Mouse (Mus musculus) intestine, embryonic 15.5 days (tissue): ENCODE data around the gene Qsox1. TPM values are rescaled to one million over a fixed set of nuclear protein-coding genes. Genes with fewer than 3 reads are reported as not detected.

ENCODE experiments used
- ATAC-seq: fragments of 200-750 bp; cut with Nextera tagmentation; 2 replicates; pipeline ENCODE4 v1.8.0; 2017; ENCODE audit warnings: moderate TSS enrichment, moderate library complexity
- H3K27ac ChIP-seq: fragments of 300-500 bp; sonication (generic); 2 replicates; pipeline ENCODE4 v1.5.1; 2015; ENCODE audit warnings: mild to moderate bottlenecking, inconsistent platforms
- H3K27me3 ChIP-seq: fragments of 300-500 bp; sonication (generic); replicated peaks from 2 replicates; pipeline ENCODE4 v1.6.1; 2015; ENCODE audit warnings: inconsistent platforms
- H3K36me3 ChIP-seq: fragments of 300-500 bp; sonication (generic); 2 replicates; pipeline ENCODE4 v1.6.1; 2015; ENCODE audit warnings: inconsistent platforms
- H3K4me1 ChIP-seq: fragments of 300-500 bp; sonication (generic); replicated peaks from 2 replicates; pipeline ENCODE4 v1.6.1; 2015; ENCODE audit warnings: inconsistent platforms
- H3K4me2 ChIP-seq: fragments of 300-500 bp; sonication (generic); replicated peaks from 2 replicates; pipeline ENCODE4 v1.6.1; 2015; ENCODE audit warnings: mild to moderate bottlenecking, inconsistent platforms
- H3K4me3 ChIP-seq: fragments of 300-500 bp; sonication (generic); replicated peaks from 2 replicates; pipeline ENCODE4 v1.5.1; 2015; ENCODE audit warnings: inconsistent platforms
- H3K9ac ChIP-seq: fragments of 300-500 bp; sonication (generic); 2 replicates; pipeline ENCODE4 v1.6.1; 2015; ENCODE audit warnings: inconsistent platforms
- H3K9me3 ChIP-seq: fragments of 300-500 bp; sonication (generic); 2 replicates; pipeline ENCODE4 v1.6.1; 2016; ENCODE audit warnings: inconsistent platforms
- WGBS: fragments of 180-500 bp; shearing (Covaris S2); methylation state at CpG from one replicate; pipeline ENCODE4 v1.1.7; 2015; 5-methylcytosine and 5-hydroxymethylcytosine counted together
- polyA plus RNA-seq: library from polyadenylated mRNA; unstranded; fragments of >200 nt; fragmentation: Nextera tagmentation; extraction: Ambion mirVana; gene quantifications from 2 replicates; pipeline ENCODE4 v1.2.1, GENCODE M21; 2015

The Qsox1 gene
- polyA plus RNA-seq, 1 experiment from 2014 or later = 40.3 TPM

GRCm38 (mm10) chr1:155825940-155826716 lies 13.4 kb upstream of the Qsox1 start:
- Histone ChIP-seq H3K4me3 (no peak overlapping the region), H3K4me1 (no peaks in the 10 kb centered on the region), H3K4me2 (no peak overlapping the region), H3K27me3 (no peaks in the 10 kb centered on the region), H3K9ac (no peak overlapping the region), H3K36me3 (no peaks in the 10 kb centered on the region), H3K27ac (no peak overlapping the region), H3K9me3 (no peaks in the 10 kb centered on the region)
- whole genome bisulfite sequencing = 83% methylated on average over 4 of the region's 4 CpGs
- ATAC-seq = no peak

- Histone ChIP-seq H3K27ac (no peak overlapping the region), H3K4me3 (no peak overlapping the region), H3K4me2 (no peak overlapping the region), H3K36me3 (no peaks in the 10 kb centered on the region), H3K9me3 (no peaks in the 10 kb centered on the region), H3K27me3 (no peaks in the 10 kb centered on the region), H3K4me1 (no peaks in the 10 kb centered on the region), H3K9ac (no peak overlapping the region)
- 87% methylated on average over 5 of the region's 5 CpGs for WGBS
- no peak for ATAC-seq
These were observed 8.0 kb upstream of the Qsox1 start for GRCm38 (mm10) chr1:155820646-155821045.

- no peaks in the 10 kb centered on the region for H3K36me3 ChIP-seq
- H3K4me2 ChIP-seq = no peak overlapping the region
- H3K9me3 ChIP-seq = no peaks in the 10 kb centered on the region
- H3K4me3 ChIP-seq = no peak overlapping the region
- ATAC-seq = no peak
- H3K27me3 ChIP-seq = no peaks in the 10 kb centered on the region
- no peak overlapping the region for H3K27ac ChIP-seq
- H3K9ac ChIP-seq = no peak overlapping the region
- 58% methylated on average over 2 of the region's 2 CpGs for WGBS
- peaks cover 11% of the 10 kb centered on the region; the same call in 1 of the 2 replicates for H3K4me1 ChIP-seq
These were observed 3.5 kb upstream of the Qsox1 start for GRCm38 (mm10) chr1:155816167-155816566.

- ATAC-seq = peak; percentile 59
- Histone ChIP-seq H3K4me2 (peak overlapping the region; percentile 64), H3K27me3 (no peaks in the 10 kb centered on the region), H3K9ac (peak overlapping the region; percentile 79), H3K4me3 (peak overlapping the region; percentile 77), H3K36me3 (no peaks in the 10 kb centered on the region; the same call in 1 of the 2 replicates), H3K27ac (peak overlapping the region; percentile 71), H3K9me3 (no peaks in the 10 kb centered on the region), H3K4me1 (peaks cover 26% of the 10 kb centered on the region)
- WGBS = 3% methylated on average over 21 of the region's 22 CpGs
These were observed 601 bp downstream of the Qsox1 start for GRCm38 (mm10) chr1:155811995-155812580.

GRCm38 (mm10) chr1:155810616-155811015 lies 2.1 kb downstream of the Qsox1 start:
- H3K4me3 ChIP-seq = no peak overlapping the region
- peaks cover 26% of the 10 kb centered on the region for H3K4me1 ChIP-seq
- peak overlapping the region; percentile 13; the same call in 1 of the 2 replicates for H3K9ac ChIP-seq
- H3K9me3 ChIP-seq = no peaks in the 10 kb centered on the region
- H3K27ac ChIP-seq = peak overlapping the region; percentile 71
- peak overlapping the region; percentile 64 for H3K4me2 ChIP-seq
- no peak for ATAC-seq
- no peaks in the 10 kb centered on the region; the same call in 1 of the 2 replicates for H3K36me3 ChIP-seq
- H3K27me3 ChIP-seq = no peaks in the 10 kb centered on the region
- WGBS = 50% methylated on average over 7 of the region's 7 CpGs

- Histone ChIP-seq H3K27ac (peak overlapping the region; percentile 71), H3K36me3 (no peaks in the 10 kb centered on the region; the same call in 1 of the 2 replicates), H3K27me3 (no peaks in the 10 kb centered on the region), H3K9me3 (no peaks in the 10 kb centered on the region), H3K4me3 (no peak overlapping the region; the same call in 1 of the 2 replicates), H3K4me1 (peaks cover 26% of the 10 kb centered on the region), H3K4me2 (peak overlapping the region; percentile 64), H3K9ac (peak overlapping the region; percentile 13; the same call in 1 of the 2 replicates)
- WGBS = 41% methylated on average over 10 of the region's 10 CpGs
- ATAC-seq = peak; percentile 29; the same call in 1 of the 2 replicates
These were observed 2.8 kb downstream of the Qsox1 start for GRCm38 (mm10) chr1:155809706-155810442.

GRCm38 (mm10) chr1:155808261-155808660 lies 4.4 kb downstream of the Qsox1 start:
- peaks cover 22% of the 10 kb centered on the region for H3K4me1 ChIP-seq
- H3K27me3 ChIP-seq = no peaks in the 10 kb centered on the region
- no peak overlapping the region for H3K27ac ChIP-seq
- no peak overlapping the region for H3K9ac ChIP-seq
- ATAC-seq = no peak
- no peaks in the 10 kb centered on the region for H3K9me3 ChIP-seq
- H3K4me2 ChIP-seq = no peak overlapping the region
- H3K4me3 ChIP-seq = no peak overlapping the region
- H3K36me3 ChIP-seq = no peaks in the 10 kb centered on the region; the same call in 1 of the 2 replicates
- 94% methylated on average over 4 of the region's 4 CpGs for WGBS

GRCm38 (mm10) chr1:155805607-155806006 lies 7.1 kb downstream of the Qsox1 start:
- Histone ChIP-seq H3K4me2 (no peak overlapping the region; the same call in 1 of the 2 replicates), H3K4me3 (no peak overlapping the region), H3K9ac (no peak overlapping the region), H3K4me1 (peaks cover 11% of the 10 kb centered on the region), H3K27me3 (no peaks in the 10 kb centered on the region), H3K27ac (no peak overlapping the region), H3K9me3 (no peaks in the 10 kb centered on the region), H3K36me3 (no peaks in the 10 kb centered on the region; the same call in 1 of the 2 replicates)
- ATAC-seq = no peak
- 68% methylated on average over 9 of the region's 9 CpGs for WGBS

GRCm38 (mm10) chr1:155801014-155801991 lies 11.4 kb downstream of the Qsox1 start:
- Histone ChIP-seq H3K9me3 (no peaks in the 10 kb centered on the region), H3K36me3 (0 out of 2 replicates have a peak, but pooled peaks cover 5% of the 10 kb centered on the region), H3K4me3 (no peak overlapping the region), H3K27ac (no peak overlapping the region), H3K4me2 (no peak overlapping the region), H3K27me3 (no peaks in the 10 kb centered on the region), H3K4me1 (no peaks in the 10 kb centered on the region; the same call in 1 of the 2 replicates), H3K9ac (no peak overlapping the region)
- WGBS = 71% methylated on average over 11 of the region's 11 CpGs
- peak; percentile 83 for ATAC-seq

GRCm38 (mm10) chr1:155798000-155798399 lies 14.7 kb downstream of the Qsox1 start:
- Histone ChIP-seq H3K9me3 (no peaks in the 10 kb centered on the region), H3K9ac (no peak overlapping the region), H3K27ac (no peak overlapping the region), H3K4me3 (no peak overlapping the region), H3K36me3 (0 out of 2 replicates have a peak, but pooled peaks cover 15% of the 10 kb centered on the region), H3K4me1 (peaks cover 3% of the 10 kb centered on the region; the same call in 1 of the 2 replicates), H3K4me2 (no peak overlapping the region), H3K27me3 (no peaks in the 10 kb centered on the region)
- 89% methylated on average over 4 of the region's 4 CpGs for WGBS
- no peak for ATAC-seq

- no peak for ATAC-seq
- Histone ChIP-seq H3K4me2 (no peak overlapping the region), H3K4me3 (no peak overlapping the region), H3K4me1 (peaks cover 3% of the 10 kb centered on the region; the same call in 1 of the 2 replicates), H3K27ac (no peak overlapping the region), H3K9me3 (no peaks in the 10 kb centered on the region), H3K36me3 (peaks cover 19% of the 10 kb centered on the region; the same call in 1 of the 2 replicates), H3K9ac (no peak overlapping the region), H3K27me3 (no peaks in the 10 kb centered on the region)
- 75% methylated on average over 4 of the region's 4 CpGs for WGBS
These were observed 15.3 kb downstream of the Qsox1 start for GRCm38 (mm10) chr1:155797425-155797824.
